Mouse (Mus musculus): Measurements from ENCODE around the gene Mcts2.
"Not testable (repeated sequence)": the region's sequence is repeated elsewhere in the genome, so short reads cannot be mapped to it uniquely, and the experiment has no call there.

Gene Mcts2

GRCm38 (mm10) chr2:152686806-152687267, at the start of gene Mcts2:
Gene Mcts2, plus strand, starts transcription at chr2:152687035.
- DNase-seq (ENCODE audit: low spot score), result peak; percentile 93

DNA sequence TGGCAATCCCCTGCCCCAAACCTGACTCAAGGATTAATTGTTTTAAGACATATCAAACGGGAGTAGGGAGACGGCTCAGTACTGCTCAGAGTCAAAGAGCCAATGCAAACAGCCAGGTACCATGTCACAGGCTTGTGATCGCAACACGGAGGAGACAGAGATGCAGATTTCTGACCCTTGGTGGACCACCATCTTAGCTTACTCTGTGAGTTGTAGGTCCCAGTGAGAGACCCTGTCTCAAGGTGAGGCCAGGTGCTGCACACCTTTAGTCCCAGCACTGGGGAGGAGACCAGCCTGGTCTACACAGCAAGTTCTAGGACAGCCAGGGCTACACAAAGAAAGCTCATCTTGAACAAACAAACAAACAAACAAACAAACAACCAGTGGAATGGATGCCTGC, 49.5 kb upstream of the Mcts2 start:
- DNase-seq (ENCODE audit: low spot score), result no peak

DNA sequence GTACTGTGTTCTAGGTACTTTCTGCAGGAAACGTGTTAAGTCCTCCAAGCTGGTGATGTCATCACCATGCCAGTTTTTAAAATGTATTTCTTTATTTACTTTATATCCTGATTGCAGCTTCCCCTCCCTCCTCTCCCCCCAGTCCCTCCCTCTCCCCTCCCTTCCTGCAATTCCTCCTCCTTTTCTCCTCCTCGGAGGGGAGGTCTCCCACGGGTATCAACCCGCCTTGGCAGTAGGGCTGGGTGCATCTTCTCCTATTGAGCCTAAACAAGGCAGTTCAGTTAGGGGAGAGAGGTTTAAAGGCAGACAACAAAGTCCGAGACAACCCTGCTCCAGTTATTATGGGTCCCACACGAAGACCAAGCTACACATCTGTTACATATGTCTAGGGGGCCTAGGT, 48.0 kb upstream of the Mcts2 start:
- no peak for DNase-seq (ENCODE audit: low spot score)

DNA sequence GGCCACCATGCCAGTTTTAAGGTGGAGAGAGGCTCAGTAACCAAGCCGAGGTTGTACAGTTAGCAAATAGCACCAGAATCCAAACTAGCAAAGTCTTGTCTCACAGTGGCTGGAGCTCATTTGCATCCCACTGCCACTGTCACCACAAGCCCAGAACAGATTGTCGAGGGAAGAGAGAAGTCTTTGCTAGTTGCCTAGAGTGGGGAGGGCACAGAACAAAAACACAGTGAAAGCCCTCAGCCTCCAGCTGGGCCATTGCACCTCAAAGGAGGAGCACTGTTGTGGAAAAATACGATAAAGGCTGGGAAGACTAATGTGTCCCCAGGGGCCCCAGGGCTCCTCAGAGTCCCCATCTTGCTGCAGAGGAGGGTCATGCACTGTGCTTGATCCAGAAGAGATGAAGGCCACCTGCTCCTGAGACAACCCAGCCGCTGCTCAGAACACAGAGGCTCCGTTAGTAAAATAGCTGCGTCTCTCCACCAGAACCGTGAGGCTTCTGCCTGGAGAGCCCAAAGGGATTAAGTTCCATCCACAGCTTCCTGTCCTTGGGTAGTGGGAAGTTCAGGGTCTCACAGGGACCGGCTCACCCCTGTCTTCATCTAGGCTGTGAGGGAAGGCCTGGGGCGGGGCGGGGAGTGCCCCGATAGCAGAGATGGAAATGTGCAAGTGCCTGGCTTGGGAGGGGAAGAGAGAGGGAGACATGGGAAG, 47.3 kb upstream of the Mcts2 start:
- peak; percentile 21 for DNase-seq (ENCODE audit: low spot score)

DNA sequence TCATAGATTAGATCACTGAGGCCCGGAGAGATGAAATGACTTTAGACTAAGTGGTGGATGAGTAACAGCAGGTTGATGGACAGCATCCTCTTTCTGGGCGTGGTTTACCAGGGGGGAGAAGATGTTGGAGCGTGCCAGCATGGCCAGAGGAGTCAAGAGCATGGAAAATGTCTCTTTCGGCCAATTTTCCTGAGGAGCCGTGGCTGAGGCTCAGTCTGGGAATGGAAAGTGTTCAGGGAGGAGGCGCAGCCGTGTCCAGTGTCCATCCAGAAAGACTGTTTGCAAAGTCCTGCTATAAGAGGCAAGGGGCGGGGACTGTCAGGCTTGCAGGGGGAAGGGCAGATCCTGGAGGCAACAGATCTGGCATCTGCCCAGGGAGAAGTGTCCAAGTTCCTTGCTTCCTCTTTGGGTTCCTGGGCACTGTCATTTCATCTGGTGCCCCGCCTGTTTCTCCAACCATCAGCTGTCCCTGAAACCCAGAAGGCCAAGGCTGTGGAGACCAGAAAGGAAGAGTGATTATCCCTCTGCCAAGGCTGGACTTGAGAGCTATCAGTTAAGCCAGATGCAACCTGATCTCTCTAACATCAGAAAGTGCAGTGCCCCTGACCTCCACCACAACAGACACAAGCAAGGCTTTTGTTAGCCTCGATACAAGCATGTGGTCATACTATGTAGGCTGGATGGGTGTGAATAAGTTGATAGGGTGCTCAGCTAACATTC, 33.8 kb upstream of the Mcts2 start:
- DNase-seq (ENCODE audit: low spot score), result peak; percentile 80

- DNase-seq (ENCODE audit: low spot score), result no peak
These were observed 32.7 kb upstream of the Mcts2 start for GRCm38 (mm10) chr2:152653874-152654715.

DNA sequence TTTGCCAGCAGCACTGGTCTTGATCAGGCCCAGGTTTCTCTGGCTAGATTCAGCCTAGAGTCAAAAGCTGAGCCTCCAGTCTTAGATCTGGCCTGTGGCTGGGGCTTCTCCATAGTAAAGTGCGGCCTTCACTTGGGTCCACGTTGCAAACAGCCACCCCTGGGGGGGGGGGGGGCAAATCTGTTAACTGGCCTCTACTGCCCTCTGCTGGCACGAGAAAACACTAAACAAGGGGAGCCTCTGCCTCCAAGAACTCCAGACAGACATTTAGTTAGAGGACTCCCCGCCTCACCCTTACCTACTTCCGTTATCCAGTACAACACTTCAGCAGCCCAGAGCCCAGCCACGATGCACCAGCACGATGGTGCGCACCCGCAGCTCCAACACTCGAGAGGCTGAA, 29.4 kb upstream of the Mcts2 start:
- peak; percentile 24 for DNase-seq (ENCODE audit: low spot score)

- no peak for DNase-seq (ENCODE audit: low spot score)
These were observed 25.7 kb upstream of the Mcts2 start for GRCm38 (mm10) chr2:152661163-152661562.

GRCm38 (mm10) chr2:152666191-152666590, 20.6 kb upstream of the Mcts2 start:
- not testable (repeated sequence) for DNase-seq (ENCODE audit: low spot score)

- peak; percentile 92 for DNase-seq (ENCODE audit: low spot score)
These were observed 17.6 kb upstream of the Mcts2 start, which contains the start of gene H13 for GRCm38 (mm10) chr2:152669256-152669638. Gene H13, plus strand, starts transcription at chr2:152669461.

DNA sequence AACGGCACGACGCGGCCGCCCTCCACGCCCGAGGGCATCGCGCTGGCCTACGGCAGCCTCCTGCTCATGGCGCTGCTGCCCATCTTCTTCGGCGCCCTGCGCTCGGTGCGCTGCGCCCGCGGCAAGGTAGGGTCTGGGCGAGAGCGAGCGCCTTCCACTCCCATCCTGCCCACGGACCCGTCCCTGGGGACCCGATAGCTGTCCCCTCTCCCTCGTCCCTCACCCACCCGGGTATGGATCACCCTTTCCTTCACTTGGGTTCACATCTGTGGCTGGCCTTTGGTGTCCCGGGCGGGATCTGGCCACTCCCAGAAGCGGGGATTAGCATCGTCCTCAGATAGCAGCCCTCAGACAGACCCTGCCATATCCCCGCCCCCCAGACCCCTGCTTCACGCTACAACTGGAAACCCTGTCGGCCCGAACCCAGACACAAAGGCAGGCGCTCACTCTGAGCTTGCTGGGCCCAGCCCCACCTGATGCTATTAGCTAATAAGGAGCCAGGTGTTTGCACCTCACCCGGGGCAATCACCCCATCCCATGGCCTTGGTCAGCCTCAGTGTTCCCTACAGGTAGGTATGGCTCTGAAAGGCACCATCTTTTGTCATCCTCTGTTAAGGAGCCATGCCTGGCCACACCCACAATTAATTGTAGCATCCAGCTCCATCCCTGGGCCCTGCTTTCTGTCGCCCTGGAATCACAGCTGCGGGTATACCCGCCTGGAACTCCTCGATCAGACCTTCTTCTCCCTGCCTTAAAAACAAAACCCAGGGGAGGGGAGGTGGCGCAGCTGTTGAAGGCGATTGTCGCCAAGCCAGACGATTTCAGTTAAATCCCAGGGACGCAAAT, 17.0 kb upstream of the Mcts2 start:
- DNase-seq (ENCODE audit: low spot score), result no peak

- DNase-seq (ENCODE audit: low spot score), result peak; percentile 38
These were observed 15.7 kb upstream of the Mcts2 start for GRCm38 (mm10) chr2:152670983-152671641.

- peak; percentile 71 for DNase-seq (ENCODE audit: low spot score)
These were observed 15.2 kb upstream of the Mcts2 start for GRCm38 (mm10) chr2:152671642-152671999.

- peak; percentile 39 for DNase-seq (ENCODE audit: low spot score)
These were observed 14.7 kb upstream of the Mcts2 start for GRCm38 (mm10) chr2:152672166-152672565.

GRCm38 (mm10) chr2:152674148-152674547, 12.7 kb upstream of the Mcts2 start:
- no peak for DNase-seq (ENCODE audit: low spot score)

DNA sequence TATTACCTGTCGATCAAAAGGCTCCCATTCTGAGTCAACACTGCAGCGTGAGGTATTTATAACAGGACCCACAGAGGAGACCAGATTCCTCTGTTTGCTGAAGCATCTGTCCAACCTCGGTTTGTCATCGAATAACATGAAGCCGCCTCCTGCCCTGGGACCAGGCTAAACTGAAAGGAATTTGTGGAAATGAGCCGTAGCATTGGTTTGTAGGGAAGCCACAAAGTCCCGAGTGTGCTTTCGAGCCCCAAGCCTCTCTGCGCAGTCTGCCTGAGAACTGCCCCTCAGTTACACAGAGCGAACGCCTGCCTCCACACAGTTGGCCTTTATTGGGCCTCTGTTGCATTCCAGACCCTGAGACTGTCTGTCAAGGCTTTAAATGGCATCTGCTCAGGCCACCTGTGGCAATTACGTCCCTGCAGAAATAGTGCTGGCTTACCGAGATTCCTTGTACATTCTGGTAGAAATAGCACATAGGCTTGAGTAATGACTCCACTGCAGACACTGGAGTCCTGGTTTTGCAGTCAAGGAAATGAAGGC, 11.5 kb upstream of the Mcts2 start:
- no peak for DNase-seq (ENCODE audit: low spot score)

DNA sequence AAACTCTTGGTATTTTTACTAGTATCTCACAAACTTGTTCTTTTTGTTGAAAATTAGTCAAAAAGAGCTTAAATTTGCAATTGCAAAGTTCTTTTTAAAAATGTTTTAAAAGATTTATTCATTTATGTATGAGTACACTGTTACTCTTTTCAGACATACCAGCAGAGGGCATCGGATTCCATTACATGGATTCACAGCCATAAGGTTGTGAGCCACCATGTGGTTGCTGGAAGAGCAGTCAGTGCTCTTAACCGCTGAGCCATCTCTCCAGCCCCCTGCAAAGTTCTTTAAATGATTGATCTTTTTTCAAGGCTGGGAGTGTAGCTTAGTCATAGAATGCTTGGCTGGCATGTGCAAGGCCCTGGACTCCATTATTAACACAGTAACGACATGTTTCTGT, 8.5 kb upstream of the Mcts2 start:
- peak; percentile 42 for DNase-seq (ENCODE audit: low spot score)

GRCm38 (mm10) chr2:152678925-152679324, 7.9 kb upstream of the Mcts2 start:
- DNase-seq (ENCODE audit: low spot score), result no peak

- no peak for DNase-seq (ENCODE audit: low spot score)
These were observed 7.0 kb upstream of the Mcts2 start for GRCm38 (mm10) chr2:152679701-152680355.

DNA sequence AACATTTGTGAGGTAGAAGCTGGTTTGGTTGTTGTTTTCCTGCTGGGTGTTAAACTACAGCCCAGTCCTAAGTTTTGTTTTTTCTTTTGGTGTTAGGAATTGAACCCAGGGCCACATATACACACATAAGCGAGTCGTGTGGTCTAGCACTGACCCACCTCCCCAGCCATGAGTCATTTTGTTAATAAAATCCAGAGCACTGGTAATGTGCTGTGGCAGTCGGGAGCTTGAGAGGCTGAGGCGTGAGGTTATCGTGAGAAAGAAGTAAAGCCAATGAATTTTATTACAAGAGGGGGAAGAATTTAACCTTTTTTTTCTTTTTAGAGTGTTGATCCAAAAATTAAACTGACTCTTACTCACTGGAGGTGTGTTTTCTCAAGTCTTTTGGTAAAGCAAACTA, 3.7 kb upstream of the Mcts2 start:
- no peak for DNase-seq (ENCODE audit: low spot score)
